Mouse (Mus musculus) bone marrow, adult 2 months (tissue): ENCODE measurements at regions not wholly inside any gene's neighbourhood (a gene's known extent, or its start where the extent isn't known, plus 50 kb on each side); places are given as distances from the start of the nearest gene placed in this dataset.

Source experiments
- H3K27ac ChIP-seq: fragments of 200-500 bp; 2 replicates; pipeline ENCODE4 v1.5.1; 2012; ENCODE audit warnings: low read depth, mild to moderate bottlenecking, control low read depth, inconsistent platforms, low read length; ENCODE audit not compliant: control insufficient read depth, poor library complexity, insufficient read depth
- H3K4me1 ChIP-seq: fragments of 200-500 bp; 2 replicates; pipeline ENCODE4 v1.6.1; 2011; ENCODE audit warnings: low read length; ENCODE audit not compliant: control insufficient read depth, insufficient read depth
- H3K4me3 ChIP-seq: fragments of 200-500 bp; replicated peaks from 2 replicates; pipeline ENCODE3; 2011; ENCODE audit warnings: mild to moderate bottlenecking, low read depth, low read length, control low read depth; ENCODE audit not compliant: control insufficient read depth
- CTCF ChIP-seq: fragments of 200-500 bp; IDR thresholded peaks from 2 replicates; pipeline ENCODE4 v1.5.1; 2011; ENCODE audit warnings: low read length, control low read depth; ENCODE audit not compliant: control insufficient read depth, insufficient read depth
- POLR2A ChIP-seq: fragments of 200-500 bp; IDR thresholded peaks from 2 replicates; pipeline ENCODE4 v1.6.1; 2011; ENCODE audit warnings: low read depth, mild to moderate bottlenecking, control low read depth, low read length, borderline replicate concordance; ENCODE audit not compliant: control insufficient read depth
- WGBS: fragments of 180-500 bp; shearing (Covaris S2); methylation state at CpG from one replicate; pipeline ENCODE4 v1.1.7; 2018; 5-methylcytosine and 5-hydroxymethylcytosine counted together

DNA sequence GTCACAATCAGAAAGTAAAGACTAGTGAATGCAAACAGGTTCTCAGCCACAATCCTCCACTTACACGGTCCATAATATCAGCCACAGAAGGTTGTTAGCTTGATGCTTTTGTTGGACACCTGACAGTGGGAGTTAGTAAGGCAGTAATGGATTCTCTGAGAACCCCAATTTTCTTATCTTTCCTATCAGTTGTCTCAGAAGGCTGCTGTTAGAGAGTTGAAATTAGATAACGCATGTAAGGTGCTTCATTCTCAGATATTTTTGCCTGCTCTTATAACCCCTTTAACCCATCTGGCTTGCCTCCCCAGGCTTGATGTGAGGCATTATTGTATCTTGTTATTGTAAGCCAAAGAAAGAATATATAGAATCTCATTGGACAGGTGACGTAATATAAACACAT, 63.0 kb upstream of the Ube2e3 start:
- Histone ChIP-seq H3K4me1 (no peaks in the 10 kb centered on the region), H3K4me3 (no peak overlapping the region), H3K27ac (no peak overlapping the region)
- 77% methylated on average over 3 of the region's 3 CpGs for WGBS
- TF ChIP-seq POLR2A: no peak

DNA sequence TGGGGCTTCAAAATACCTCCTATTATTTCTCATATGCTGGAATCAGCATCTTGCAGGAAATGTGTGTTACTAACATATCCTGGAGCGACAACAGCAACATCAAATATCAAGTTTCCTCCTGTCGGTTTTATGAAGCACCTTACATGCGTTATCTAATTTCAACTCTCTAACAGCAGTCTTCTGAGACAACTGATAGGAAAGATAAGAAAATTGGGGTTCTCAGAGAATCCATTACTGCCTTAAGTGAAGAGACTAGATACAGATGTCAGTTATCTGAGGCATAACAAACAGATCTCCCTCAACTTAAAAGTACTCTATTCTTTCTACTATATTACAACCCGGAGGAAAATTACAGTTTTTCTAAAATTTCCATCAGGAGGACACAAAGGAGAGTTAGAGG, 64.4 kb upstream of the Ube2e3 start:
- TF ChIP-seq CTCF (no peak), POLR2A (no peak)
- Histone ChIP-seq H3K4me3 (no peak overlapping the region), H3K27ac (no peak overlapping the region), H3K4me1 (no peaks in the 10 kb centered on the region)
- WGBS: 64% methylated on average over 4 of the region's 4 CpGs

DNA sequence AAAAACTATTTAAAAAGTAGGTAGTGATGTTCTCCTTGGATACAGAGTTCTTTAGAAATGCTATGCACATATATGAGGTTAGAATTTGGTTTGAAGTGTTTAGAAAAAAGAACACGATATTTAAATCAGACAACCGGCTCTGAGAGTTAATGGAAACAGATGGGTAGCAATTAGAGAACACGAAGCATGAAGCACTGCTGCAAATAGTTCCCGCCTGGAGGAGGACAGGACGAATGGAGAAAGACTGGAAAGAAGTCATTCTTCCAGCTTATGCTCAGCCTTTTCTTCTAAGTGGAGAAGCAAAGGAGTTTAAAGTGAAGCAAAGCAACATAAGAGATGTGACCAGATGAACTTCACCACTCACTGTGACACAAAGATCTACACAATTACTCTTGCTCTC, 72.5 kb upstream of the Ube2e3 start:
- no peaks in the 10 kb centered on the region for H3K4me1 ChIP-seq
- H3K27ac ChIP-seq: no peak overlapping the region
- H3K4me3 ChIP-seq: no peak overlapping the region
- TF ChIP-seq POLR2A: no peak
- TF ChIP-seq CTCF: no peak
- WGBS: 82% methylated on average over 5 of the region's 5 CpGs

DNA sequence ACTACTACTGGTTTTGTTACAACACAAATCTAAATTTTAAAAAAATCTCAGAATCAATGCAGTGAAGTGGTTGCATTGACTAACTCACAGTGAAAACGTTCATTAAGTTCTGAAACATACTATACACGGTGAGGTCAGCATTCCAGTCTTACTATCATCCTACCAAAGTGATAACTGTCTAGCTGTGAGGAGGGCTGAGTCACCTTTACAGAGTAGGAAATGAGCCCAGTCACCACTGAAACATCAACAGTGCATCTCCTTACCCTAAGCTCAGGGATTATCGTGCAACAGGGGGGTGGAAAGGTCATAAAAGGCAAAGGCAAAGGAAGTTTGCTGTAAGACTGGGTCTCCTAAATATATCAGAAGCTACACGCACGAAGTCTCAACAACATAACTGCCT, 73.2 kb upstream of the Ube2e3 start:
- Histone ChIP-seq H3K4me1 (no peaks in the 10 kb centered on the region), H3K27ac (no peak overlapping the region), H3K4me3 (no peak overlapping the region)
- 67% methylated on average over 5 of the region's 5 CpGs for WGBS
- TF ChIP-seq CTCF (no peak), POLR2A (no peak)

DNA sequence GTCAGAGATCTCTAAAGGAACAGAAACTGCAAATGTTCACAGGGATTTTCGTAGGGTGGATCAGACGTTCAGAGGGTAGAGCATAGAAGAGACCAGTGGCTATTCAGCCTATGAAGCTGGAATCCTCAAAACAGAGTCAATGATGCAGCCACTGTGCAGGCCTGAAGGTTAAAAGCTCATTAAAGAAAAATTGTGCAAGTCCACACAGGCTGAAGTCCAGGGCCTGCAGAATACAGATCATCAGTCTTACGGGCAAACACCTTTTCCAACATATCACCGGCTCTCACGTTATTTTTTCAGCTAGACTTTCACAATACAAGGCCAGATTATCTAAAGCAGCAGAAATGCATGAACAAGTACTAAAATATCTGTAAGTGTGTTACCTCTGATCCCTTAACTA, 78.8 kb upstream of the Ube2e3 start:
- 86% methylated on average over 5 of the region's 5 CpGs for WGBS
- H3K27ac ChIP-seq: no peak overlapping the region
- TF ChIP-seq CTCF (no peak), POLR2A (no peak)
- no peak overlapping the region for H3K4me3 ChIP-seq
- no peaks in the 10 kb centered on the region for H3K4me1 ChIP-seq

DNA sequence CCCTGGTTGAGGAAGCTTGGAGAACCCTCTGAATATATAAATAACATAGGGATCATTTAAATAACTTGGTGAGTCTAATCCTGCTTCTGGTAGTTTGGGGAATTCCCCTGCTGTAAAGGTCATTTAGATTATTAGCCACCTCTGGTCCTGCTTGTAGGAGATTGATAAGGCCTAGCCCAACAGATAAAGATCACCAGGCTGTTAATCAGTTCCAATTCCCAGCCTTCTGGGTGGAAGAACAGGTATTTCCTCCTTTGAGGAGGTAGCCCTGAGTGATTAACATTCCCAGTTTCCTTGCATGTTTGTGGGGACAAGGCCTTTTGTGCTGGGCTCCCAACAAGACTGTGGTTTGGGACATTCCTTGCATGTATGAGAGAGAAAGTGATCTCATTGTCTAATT, 79.7 kb upstream of the Ube2e3 start:
- TF ChIP-seq POLR2A (no peak), CTCF (no peak)
- Histone ChIP-seq H3K4me3 (no peak overlapping the region), H3K4me1 (no peaks in the 10 kb centered on the region), H3K27ac (no peak overlapping the region)

DNA sequence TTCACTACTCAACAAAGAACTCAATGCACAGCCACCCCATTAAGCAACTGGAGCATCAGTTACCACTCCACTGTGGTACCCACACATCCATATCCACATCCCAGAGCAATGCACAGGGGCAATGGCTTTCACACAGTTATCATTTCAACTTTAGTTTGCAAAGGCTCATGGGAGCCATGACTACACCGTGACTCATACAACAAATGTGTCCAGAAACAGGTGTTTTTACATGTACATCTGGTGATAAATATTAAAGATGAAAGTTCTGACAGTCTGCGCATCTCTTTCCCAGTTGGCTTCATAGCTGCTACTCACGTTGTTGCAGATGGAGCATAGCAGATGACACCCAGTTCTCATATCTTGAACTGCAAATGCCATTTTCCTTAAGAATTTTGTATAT, 88.0 kb upstream of the Ube2e3 start:
- 81% methylated on average over 3 of the region's 3 CpGs for WGBS
- no peak overlapping the region for H3K27ac ChIP-seq
- H3K4me1 ChIP-seq: no peaks in the 10 kb centered on the region
- H3K4me3 ChIP-seq: no peak overlapping the region
- TF ChIP-seq CTCF (no peak), POLR2A (no peak)

DNA sequence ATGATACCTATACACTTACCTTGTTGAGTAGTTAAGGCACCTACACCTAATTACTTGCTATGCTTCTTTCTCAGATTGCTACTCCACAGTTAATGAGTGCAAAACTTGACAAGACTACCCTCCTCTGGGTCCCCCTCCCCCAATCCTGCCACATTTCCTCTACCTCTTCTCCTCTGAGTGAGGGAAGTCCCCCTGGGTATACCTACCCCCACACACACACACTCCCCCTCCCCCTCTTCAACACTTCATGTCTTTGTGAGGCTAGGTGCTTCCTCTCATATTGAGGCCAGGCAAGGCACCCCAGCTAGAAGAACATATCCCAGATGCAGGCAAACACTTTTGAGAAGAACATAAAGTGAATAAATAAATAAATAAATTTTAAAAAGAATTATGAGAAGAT, 90.3 kb upstream of the Ube2e3 start:
- TF ChIP-seq CTCF (no peak), POLR2A (no peak)
- H3K4me3 ChIP-seq: no peak overlapping the region
- no peak overlapping the region for H3K27ac ChIP-seq
- no peaks in the 10 kb centered on the region for H3K4me1 ChIP-seq

DNA sequence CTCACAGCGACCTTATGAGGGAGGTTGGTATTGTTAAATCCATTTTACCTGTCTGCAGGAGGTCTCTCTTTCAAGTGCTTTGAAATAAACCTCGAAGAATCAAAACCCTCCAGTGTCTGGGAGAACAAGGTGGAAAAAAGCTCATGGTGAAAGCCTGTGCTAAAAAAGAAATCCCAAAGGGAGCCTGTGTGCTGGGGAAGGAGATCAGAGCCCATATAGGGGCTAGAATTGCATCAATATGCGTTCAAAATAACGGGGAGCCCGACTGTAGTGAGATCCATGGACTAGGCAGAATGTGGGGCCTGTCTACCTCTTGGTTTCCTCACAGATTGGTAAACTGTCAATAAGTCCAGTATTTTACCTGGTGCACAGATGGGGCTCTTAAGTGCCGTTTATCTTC, 113.6 kb upstream of the Ube2e3 start:
- H3K4me1 ChIP-seq: no peaks in the 10 kb centered on the region
- no peak overlapping the region for H3K27ac ChIP-seq
- H3K4me3 ChIP-seq: no peak overlapping the region
- TF ChIP-seq CTCF (no peak), POLR2A (no peak)
- 78% methylated on average over 6 of the region's 6 CpGs for WGBS
